Mouse (Mus musculus) heart, embryonic 11.5 days (tissue): ENCODE data around the gene Eml3. TPM values are rescaled to one million over a fixed set of nuclear protein-coding genes. Genes with fewer than 3 reads are reported as not detected.

Experiments used
- ATAC-seq: fragments of 200-750 bp; cut with Nextera tagmentation; replicated peaks from 2 replicates; pipeline ENCODE4 v1.8.0; 2017; ENCODE audit warnings: moderate library complexity; ENCODE audit not compliant: insufficient number of reproducible peaks, low FRiP score, low TSS enrichment
- H3K27ac ChIP-seq: fragments of 300-500 bp; sonication (generic); 2 replicates; pipeline ENCODE4 v1.5.1; 2014; ENCODE audit warnings: mild to moderate bottlenecking, low read depth, low read length
- H3K27me3 ChIP-seq: fragments of 300-500 bp; sonication (generic); 2 replicates; pipeline ENCODE4 v1.6.1; 2014; ENCODE audit warnings: mild to moderate bottlenecking, low read length, mixed read lengths; ENCODE audit not compliant: control insufficient read depth, insufficient read depth
- H3K36me3 ChIP-seq: fragments of 300-500 bp; sonication (generic); 2 replicates; pipeline ENCODE4 v1.6.1; 2014; ENCODE audit warnings: mild to moderate bottlenecking, low read length, moderate library complexity, mixed read lengths; ENCODE audit not compliant: control insufficient read depth, insufficient read depth
- H3K4me1 ChIP-seq: fragments of 300-500 bp; sonication (generic); 2 replicates; pipeline ENCODE4 v1.6.1; 2014; ENCODE audit warnings: low read length; ENCODE audit not compliant: control insufficient read depth, insufficient read depth
- H3K4me2 ChIP-seq: fragments of 300-500 bp; sonication (generic); 2 replicates; pipeline ENCODE4 v1.6.1; 2014; ENCODE audit warnings: mild to moderate bottlenecking, moderate library complexity
- H3K4me3 ChIP-seq: fragments of 300-500 bp; sonication (generic); 2 replicates; pipeline ENCODE4 v1.5.1; 2014; ENCODE audit warnings: low read depth, low read length
- H3K9ac ChIP-seq: fragments of 300-500 bp; sonication (generic); 2 replicates; pipeline ENCODE4 v1.6.1; 2014; ENCODE audit warnings: mild to moderate bottlenecking, low read depth, low read length, moderate library complexity
- H3K9me3 ChIP-seq: fragments of 300-500 bp; sonication (generic); replicated peaks from 2 replicates; pipeline ENCODE4 v1.6.1; 2016; ENCODE audit warnings: low read length; ENCODE audit not compliant: control insufficient read depth
- WGBS: fragments of 180-500 bp; shearing (Covaris S2); extraction: QIAGEN DNeasy Blood & Tissue Kit; methylation state at CpG from one replicate; pipeline ENCODE4 v1.1.7; 2014; ENCODE audit not compliant: insufficient replicate concordance; 5-methylcytosine and 5-hydroxymethylcytosine counted together
- polyA plus RNA-seq: library from polyadenylated mRNA; unstranded; fragments of >200 nt; fragmentation: Nextera tagmentation; extraction: Ambion mirVana; gene quantifications from 2 replicates; pipeline ENCODE4 v1.2.1, GENCODE M21; 2014

Gene Eml3
- polyA plus RNA-seq, 1 experiment from 2014 or later: 8.1 TPM

- WGBS: under 1% methylated on average over 46 of the region's 46 CpGs
- Histone ChIP-seq H3K27me3 (no peaks in the 10 kb centered on the region), H3K27ac (peak overlapping the region; percentile 96), H3K4me1 (peaks cover 19% of the 10 kb centered on the region), H3K9me3 (no peaks in the 10 kb centered on the region), H3K36me3 (peaks cover 16% of the 10 kb centered on the region), H3K4me3 (peak overlapping the region; percentile 95), H3K4me2 (peak overlapping the region; percentile 83), H3K9ac (peak overlapping the region; percentile 99)
- ATAC-seq: peak; percentile 50
These were observed 13.1 kb downstream of the Eml3 start for GRCm38 (mm10) chr19:8942276-8942964.

- no peaks in the 10 kb centered on the region for H3K27me3 ChIP-seq
- peak overlapping the region; percentile 99 for H3K9ac ChIP-seq
- 59% methylated on average over 2 of the region's 2 CpGs for WGBS
- H3K27ac ChIP-seq: 0 out of 2 replicates have a peak overlapping the region, but pooled peaks have one; percentile 96
- no peak for ATAC-seq
- H3K4me3 ChIP-seq: peak overlapping the region; percentile 95
- H3K4me2 ChIP-seq: peak overlapping the region; percentile 83
- H3K36me3 ChIP-seq: peaks cover 20% of the 10 kb centered on the region
- H3K9me3 ChIP-seq: no peaks in the 10 kb centered on the region
- H3K4me1 ChIP-seq: peaks cover 19% of the 10 kb centered on the region
These were observed 13.7 kb downstream of the Eml3 start for GRCm38 (mm10) chr19:8943047-8943446.

DNA sequence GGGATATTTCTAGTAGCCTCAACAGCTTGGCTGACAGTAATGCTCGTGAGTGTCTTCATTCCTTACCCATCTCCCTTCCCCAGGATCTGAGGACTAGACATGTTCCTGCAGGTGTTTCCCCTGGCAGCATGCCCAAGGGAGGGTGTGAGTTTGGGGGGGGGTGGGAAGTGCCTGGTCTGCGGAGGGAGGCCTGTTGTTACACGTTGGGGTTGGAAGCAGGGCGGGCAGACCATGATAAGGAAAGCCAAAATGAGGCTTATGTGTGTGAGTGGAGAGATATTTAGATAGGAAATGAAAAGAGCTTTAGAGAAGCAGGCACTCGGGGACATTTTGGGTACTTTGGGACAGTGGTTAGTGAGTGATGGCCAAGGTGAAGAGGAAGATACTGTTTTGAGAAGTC, 14.7 kb downstream of the Eml3 start:
- H3K9ac ChIP-seq: 0 out of 2 replicates have a peak overlapping the region, but pooled peaks have one; percentile 36
- H3K9me3 ChIP-seq: no peaks in the 10 kb centered on the region
- peak overlapping the region; percentile 15 for H3K4me3 ChIP-seq
- peaks cover 19% of the 10 kb centered on the region for H3K4me1 ChIP-seq
- H3K36me3 ChIP-seq: peaks cover 25% of the 10 kb centered on the region
- H3K27ac ChIP-seq: no peak overlapping the region
- no peak for ATAC-seq
- 42% methylated on average over 5 of the region's 5 CpGs for WGBS
- peak overlapping the region; percentile 83 for H3K4me2 ChIP-seq
- no peaks in the 10 kb centered on the region for H3K27me3 ChIP-seq

GRCm38 (mm10) chr19:8944750-8945149, 15.4 kb downstream of the Eml3 start:
- Histone ChIP-seq H3K36me3 (peaks cover 28% of the 10 kb centered on the region), H3K4me2 (peak overlapping the region; percentile 83), H3K27ac (no peak overlapping the region)

DNA sequence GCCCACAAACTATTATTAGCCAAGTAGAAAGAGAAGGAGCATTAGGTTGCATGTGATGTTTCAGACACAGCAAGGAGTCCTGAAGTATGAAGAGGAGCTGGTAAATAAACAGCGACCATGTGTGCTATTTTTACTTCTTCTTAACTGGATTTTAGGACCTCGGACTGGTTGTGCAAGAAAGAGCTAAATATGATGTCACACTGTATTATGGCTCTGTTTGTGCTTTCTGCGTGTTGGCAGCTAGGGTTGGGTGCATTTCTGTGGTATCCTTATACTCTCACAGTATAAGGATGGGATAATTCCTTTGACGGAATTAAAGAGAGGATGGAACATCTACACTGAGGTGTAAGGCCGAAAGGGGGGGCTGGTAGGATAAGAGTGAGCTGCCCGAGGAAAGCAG, 15.9 kb downstream of the Eml3 start:
- WGBS: 84% methylated on average over 6 of the region's 6 CpGs
- no peak overlapping the region for H3K27ac ChIP-seq

More at GRCm38 (mm10) chr19:8944750-8945149, 15.4 kb downstream of the Eml3 start:
- Histone ChIP-seq H3K9me3 (no peaks in the 10 kb centered on the region), H3K9ac (no peak overlapping the region), H3K4me1 (peaks cover 19% of the 10 kb centered on the region), H3K27me3 (no peaks in the 10 kb centered on the region), H3K4me3 (peak overlapping the region; percentile 12; the same call in 1 of the 2 replicates)
- ATAC-seq: no peak
- 40% methylated on average over 5 of the region's 5 CpGs for WGBS

GRCm38 (mm10) chr19:8946929-8947328, 17.6 kb downstream of the Eml3 start:
- no peak overlapping the region for H3K9ac ChIP-seq
- peaks cover 12% of the 10 kb centered on the region for H3K4me1 ChIP-seq
- H3K4me3 ChIP-seq: no peak overlapping the region
- 85% methylated on average over 7 of the region's 7 CpGs for WGBS
- no peaks in the 10 kb centered on the region for H3K9me3 ChIP-seq
- H3K4me2 ChIP-seq: no peak overlapping the region
- H3K27me3 ChIP-seq: no peaks in the 10 kb centered on the region
- no peak for ATAC-seq
- H3K27ac ChIP-seq: no peak overlapping the region
- H3K36me3 ChIP-seq: peaks cover 40% of the 10 kb centered on the region

More for the DNA sequence above, 15.9 kb downstream of the Eml3 start:
- Histone ChIP-seq H3K36me3 (peaks cover 30% of the 10 kb centered on the region), H3K4me3 (peak overlapping the region; percentile 12; the same call in 1 of the 2 replicates), H3K9ac (no peak overlapping the region), H3K9me3 (no peaks in the 10 kb centered on the region), H3K4me1 (peaks cover 19% of the 10 kb centered on the region), H3K27me3 (no peaks in the 10 kb centered on the region), H3K4me2 (peak overlapping the region; percentile 83)
- no peak for ATAC-seq

DNA sequence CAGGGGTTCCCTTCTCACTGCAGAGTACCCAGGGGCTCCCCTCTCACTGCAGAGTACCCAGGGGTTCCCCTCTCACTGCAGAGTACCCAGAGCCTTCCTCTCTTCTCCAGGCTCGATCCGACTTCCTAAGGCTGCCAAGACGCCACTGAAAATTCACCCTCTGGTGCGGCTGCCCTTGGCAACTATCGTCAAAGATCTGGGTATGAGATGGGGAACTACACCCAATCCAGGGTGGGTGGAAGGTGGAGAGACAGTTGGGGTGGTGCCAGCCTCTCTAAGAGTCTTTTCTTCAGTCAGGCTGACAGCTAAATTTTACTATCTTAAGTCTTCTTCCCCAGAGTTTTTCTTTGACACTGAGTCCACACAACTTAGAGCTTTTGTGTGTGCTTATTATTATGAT, 20.8 kb downstream of the Eml3 start:
- no peaks in the 10 kb centered on the region for H3K9me3 ChIP-seq
- H3K9ac ChIP-seq: no peak overlapping the region
- ATAC-seq: no peak
- no peak overlapping the region for H3K4me2 ChIP-seq
- H3K36me3 ChIP-seq: peaks cover 44% of the 10 kb centered on the region
- H3K27me3 ChIP-seq: no peaks in the 10 kb centered on the region
- peaks cover 7% of the 10 kb centered on the region for H3K4me1 ChIP-seq
- H3K27ac ChIP-seq: no peak overlapping the region
- no peak overlapping the region for H3K4me3 ChIP-seq
- 90% methylated on average over 5 of the region's 5 CpGs for WGBS

DNA sequence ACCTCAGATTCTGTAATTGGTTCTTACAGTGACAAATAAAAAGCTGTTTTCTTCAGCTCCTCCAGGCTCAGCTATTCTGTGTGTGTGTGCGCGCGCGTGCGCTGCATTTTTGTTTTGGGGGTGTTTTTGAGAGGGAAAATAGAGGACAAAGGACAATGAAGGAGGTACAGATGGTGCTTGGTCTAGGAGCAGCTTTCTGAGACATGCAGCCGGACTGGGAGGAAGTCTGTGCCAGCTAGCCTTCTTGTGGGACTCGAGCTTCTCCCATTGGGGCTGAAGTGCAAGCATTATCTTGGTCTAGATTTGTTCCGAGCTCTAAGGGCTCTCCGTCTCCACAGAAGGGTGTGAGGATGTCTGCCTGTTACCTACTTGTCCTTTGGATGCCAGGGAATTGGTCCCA, 22.9 kb downstream of the Eml3 start:
- H3K4me1 ChIP-seq: peaks cover 7% of the 10 kb centered on the region; the same call in 1 of the 2 replicates
- peak overlapping the region; percentile 43; the same call in 1 of the 2 replicates for H3K9ac ChIP-seq
- WGBS: 90% methylated on average over 9 of the region's 9 CpGs
- no peaks in the 10 kb centered on the region for H3K9me3 ChIP-seq
- H3K27me3 ChIP-seq: no peaks in the 10 kb centered on the region
- no peak for ATAC-seq
- no peak overlapping the region; the same call in 1 of the 2 replicates for H3K4me2 ChIP-seq
- H3K27ac ChIP-seq: no peak overlapping the region
- H3K36me3 ChIP-seq: peaks cover 32% of the 10 kb centered on the region
- no peak overlapping the region for H3K4me3 ChIP-seq
